Mouse (Mus musculus): ENCODE results near the gene Sik2. TPM values are rescaled to one million over a fixed set of nuclear protein-coding genes. Genes with fewer than 3 reads are reported as not detected.
A peak's percentile ranks its signal among the peaks of the same experiment; 100 is the strongest.

The Sik2 gene
- polyA plus RNA-seq, 1 experiment: 9.1 TPM

DNA sequence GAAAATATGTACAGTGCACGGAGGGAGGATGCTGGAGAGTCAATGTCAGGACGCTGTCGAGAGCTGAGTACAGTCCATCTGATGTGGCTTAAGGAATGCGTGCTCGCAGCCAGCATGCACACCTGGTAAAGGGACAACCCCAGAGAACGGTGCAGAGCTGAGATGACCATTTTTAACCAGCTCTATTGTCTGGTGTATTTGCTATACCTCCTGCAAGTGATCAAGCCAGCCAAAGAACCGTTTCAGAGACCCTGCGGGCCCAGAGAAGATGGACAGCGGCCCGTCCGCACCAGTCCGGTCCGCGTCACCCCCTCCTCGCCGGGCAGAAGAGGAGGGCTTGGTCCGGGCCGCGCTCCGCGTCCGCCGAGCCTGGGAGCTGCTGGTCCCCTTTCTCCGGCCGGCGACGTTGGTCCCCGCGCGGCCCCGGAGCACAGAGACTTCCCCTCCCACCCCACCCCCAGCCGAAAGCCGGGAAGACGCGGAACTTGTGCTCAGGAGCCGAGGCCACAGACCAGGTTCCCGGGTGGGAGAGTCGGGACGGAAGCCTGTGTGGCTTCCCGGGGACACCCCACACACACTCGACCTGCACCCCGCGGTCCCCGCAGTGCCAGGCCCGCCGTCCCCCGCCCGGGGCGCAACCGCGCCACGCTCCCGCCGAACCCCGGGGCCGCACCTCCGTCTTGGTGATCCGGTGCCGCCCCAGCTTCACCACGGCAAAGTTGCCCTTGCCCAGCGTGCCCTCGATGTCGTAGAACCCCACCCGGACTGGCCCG lies 619 bp downstream of the Sik2 start:
- no peaks in the 10 kb centered on the region for H3K27me3 ChIP-seq (ENCODE audit: control insufficient read depth, insufficient read depth, insufficient read length)

DNA sequence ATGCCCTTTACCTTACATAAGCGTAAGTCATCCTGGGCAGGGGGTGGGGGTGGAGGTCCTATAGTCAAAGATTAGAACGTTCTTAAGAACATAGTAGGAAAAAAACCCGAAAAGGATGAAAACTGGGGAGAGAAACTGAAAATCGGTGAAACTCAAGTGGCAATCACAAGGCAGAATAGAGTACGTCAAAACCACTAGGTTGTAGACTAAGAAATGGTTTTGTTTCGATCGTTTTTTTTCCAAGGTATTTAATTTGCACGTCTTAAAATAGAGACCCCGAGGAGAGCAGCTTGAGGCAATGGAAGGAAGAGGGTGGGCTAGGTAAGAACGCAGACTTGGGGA lies 1.2 kb downstream of the Sik2 start:
- H3K79me2 ChIP-seq (ENCODE audit: control insufficient read depth, insufficient read depth): peaks cover 50% of the 10 kb centered on the region

More for the DNA sequence above, 619 bp downstream of the Sik2 start:
- H3K79me3 ChIP-seq (ENCODE audit: low read depth): peaks cover 15% of the 10 kb centered on the region
- H3K4me3 ChIP-seq (ENCODE audit: insufficient read depth, poor library complexity, severe bottlenecking): peak overlapping the region; percentile 45
- peak overlapping the region; percentile 66 for H3ac ChIP-seq (ENCODE audit: control insufficient read depth, insufficient read length, low read depth)
- TF ChIP-seq CEBPB (IDR thresholded peaks at IDR 0.05; ENCODE audit: low read depth) (no peak), CTCF (IDR thresholded peaks at IDR 0.05; ENCODE audit: control insufficient read depth, insufficient read depth, insufficient read length) (no peak), USF1 (IDR thresholded peaks at IDR 0.05; ENCODE audit: low read depth) (no peak), MAX (IDR thresholded peaks at IDR 0.05) (no peak), MYOG (IDR thresholded peaks at IDR 0.05; ENCODE audit: control insufficient read depth, extremely low read depth, insufficient read length) (no peak), FOSL1 (IDR thresholded peaks at IDR 0.05; ENCODE audit: insufficient read depth, low read length, poor library complexity, severe bottlenecking) (no peak), MYOD1 (IDR thresholded peaks at IDR 0.05; ENCODE audit: control insufficient read depth, insufficient read length, low read depth) (no peak)
- peaks cover 45% of the 10 kb centered on the region for H3K79me2 ChIP-seq (ENCODE audit: control insufficient read depth, insufficient read depth)
- no peaks in the 10 kb centered on the region for H3K36me3 ChIP-seq (ENCODE audit: control insufficient read depth, insufficient read depth)

GRCm38 (mm10) chr9:51006846-51007245 lies 2.0 kb downstream of the Sik2 start:
- Histone ChIP-seq H3K79me2 (ENCODE audit: control insufficient read depth, insufficient read depth) (peaks cover 59% of the 10 kb centered on the region), H3K4me3 (ENCODE audit: insufficient read depth, poor library complexity, severe bottlenecking) (no peak overlapping the region), H3K36me3 (ENCODE audit: control insufficient read depth, insufficient read depth) (no peaks in the 10 kb centered on the region), H3ac (ENCODE audit: control insufficient read depth, insufficient read length, low read depth) (no peak overlapping the region), H3K27me3 (ENCODE audit: control insufficient read depth, insufficient read depth, insufficient read length) (no peaks in the 10 kb centered on the region), H3K79me3 (ENCODE audit: low read depth) (peaks cover 17% of the 10 kb centered on the region)
- no peak for TF ChIP-seq FOSL1 (IDR thresholded peaks at IDR 0.05; ENCODE audit: insufficient read depth, low read length, poor library complexity, severe bottlenecking)
- no peak for TF ChIP-seq MAX (IDR thresholded peaks at IDR 0.05)
- TF ChIP-seq USF1 (IDR thresholded peaks at IDR 0.05; ENCODE audit: low read depth): no peak
- TF ChIP-seq MYOD1 (IDR thresholded peaks at IDR 0.05; ENCODE audit: control insufficient read depth, insufficient read length, low read depth): no peak
- TF ChIP-seq CEBPB (IDR thresholded peaks at IDR 0.05; ENCODE audit: low read depth): no peak
- TF ChIP-seq CTCF (IDR thresholded peaks at IDR 0.05; ENCODE audit: control insufficient read depth, insufficient read depth, insufficient read length): no peak
- no peak for TF ChIP-seq MYOG (IDR thresholded peaks at IDR 0.05; ENCODE audit: control insufficient read depth, extremely low read depth, insufficient read length)

More for the DNA sequence above, 1.2 kb downstream of the Sik2 start:
- Histone ChIP-seq H3K4me3 (ENCODE audit: insufficient read depth, poor library complexity, severe bottlenecking) (peak overlapping the region; percentile 45), H3K79me3 (ENCODE audit: low read depth) (peaks cover 15% of the 10 kb centered on the region), H3ac (ENCODE audit: control insufficient read depth, insufficient read length, low read depth) (peak overlapping the region; percentile 66), H3K36me3 (ENCODE audit: control insufficient read depth, insufficient read depth) (no peaks in the 10 kb centered on the region), H3K27me3 (ENCODE audit: control insufficient read depth, insufficient read depth, insufficient read length) (no peaks in the 10 kb centered on the region)
- TF ChIP-seq MAX (IDR thresholded peaks at IDR 0.05): no peak
- TF ChIP-seq CEBPB (IDR thresholded peaks at IDR 0.05; ENCODE audit: low read depth): no peak
- no peak for TF ChIP-seq FOSL1 (IDR thresholded peaks at IDR 0.05; ENCODE audit: insufficient read depth, low read length, poor library complexity, severe bottlenecking)
- TF ChIP-seq CTCF (IDR thresholded peaks at IDR 0.05; ENCODE audit: control insufficient read depth, insufficient read depth, insufficient read length): no peak

DNA sequence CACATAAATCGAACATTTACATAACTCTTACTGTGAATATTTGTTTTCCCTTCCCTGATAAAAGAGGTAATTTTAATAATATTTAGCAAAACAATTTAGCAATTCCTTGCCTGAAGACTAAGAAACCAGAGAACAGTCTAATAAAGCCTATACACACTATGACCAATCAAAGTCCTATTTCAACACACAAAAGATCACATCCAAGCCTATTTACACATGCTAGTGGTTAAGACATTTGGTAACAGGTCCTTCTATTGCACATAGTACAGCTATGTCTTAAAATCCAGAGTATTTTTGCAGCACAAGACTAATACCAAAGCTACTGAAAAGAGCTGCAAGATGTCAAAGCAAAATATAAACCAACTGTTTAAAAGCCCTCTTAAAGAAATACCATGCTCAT lies 4.8 kb downstream of the Sik2 start:
- no peaks in the 10 kb centered on the region for H3K27me3 ChIP-seq (ENCODE audit: control insufficient read depth, insufficient read depth, insufficient read length)
- H3ac ChIP-seq (ENCODE audit: control insufficient read depth, insufficient read length, low read depth): no peak overlapping the region
- H3K36me3 ChIP-seq (ENCODE audit: control insufficient read depth, insufficient read depth): no peaks in the 10 kb centered on the region
- H3K79me3 ChIP-seq (ENCODE audit: low read depth): peaks cover 19% of the 10 kb centered on the region
- no peak overlapping the region for H3K4me3 ChIP-seq (ENCODE audit: insufficient read depth, poor library complexity, severe bottlenecking)
- H3K79me2 ChIP-seq (ENCODE audit: control insufficient read depth, insufficient read depth): peaks cover 65% of the 10 kb centered on the region
- TF ChIP-seq MAX (IDR thresholded peaks at IDR 0.05) (no peak), CTCF (IDR thresholded peaks at IDR 0.05; ENCODE audit: control insufficient read depth, insufficient read depth, insufficient read length) (no peak), MYOD1 (IDR thresholded peaks at IDR 0.05; ENCODE audit: control insufficient read depth, insufficient read length, low read depth) (no peak), MYOG (IDR thresholded peaks at IDR 0.05; ENCODE audit: control insufficient read depth, extremely low read depth, insufficient read length) (no peak), FOSL1 (IDR thresholded peaks at IDR 0.05; ENCODE audit: insufficient read depth, low read length, poor library complexity, severe bottlenecking) (no peak), CEBPB (IDR thresholded peaks at IDR 0.05; ENCODE audit: low read depth) (no peak), USF1 (IDR thresholded peaks at IDR 0.05; ENCODE audit: low read depth) (no peak)

- Histone ChIP-seq H3K4me3 (ENCODE audit: insufficient read depth, poor library complexity, severe bottlenecking) (no peak overlapping the region), H3K79me3 (ENCODE audit: low read depth) (peaks cover 2% of the 10 kb centered on the region), H3K27me3 (ENCODE audit: control insufficient read depth, insufficient read depth, insufficient read length) (no peaks in the 10 kb centered on the region), H3ac (ENCODE audit: control insufficient read depth, insufficient read length, low read depth) (no peak overlapping the region), H3K79me2 (ENCODE audit: control insufficient read depth, insufficient read depth) (no peaks in the 10 kb centered on the region), H3K36me3 (ENCODE audit: control insufficient read depth, insufficient read depth) (no peaks in the 10 kb centered on the region)
- TF ChIP-seq CEBPB (IDR thresholded peaks at IDR 0.05; ENCODE audit: low read depth) (no peak), MYOD1 (IDR thresholded peaks at IDR 0.05; ENCODE audit: control insufficient read depth, insufficient read length, low read depth) (no peak), MAX (IDR thresholded peaks at IDR 0.05) (no peak), FOSL1 (IDR thresholded peaks at IDR 0.05; ENCODE audit: insufficient read depth, low read length, poor library complexity, severe bottlenecking) (no peak), MYOG (IDR thresholded peaks at IDR 0.05; ENCODE audit: control insufficient read depth, extremely low read depth, insufficient read length) (no peak)
These were observed 22.2 kb downstream of the Sik2 start for GRCm38 (mm10) chr9:50986677-50987076.

GRCm38 (mm10) chr9:50986123-50986522 lies 22.8 kb downstream of the Sik2 start:
- TF ChIP-seq MAX (IDR thresholded peaks at IDR 0.05): no peak
- no peak for TF ChIP-seq MYOD1 (IDR thresholded peaks at IDR 0.05; ENCODE audit: control insufficient read depth, insufficient read length, low read depth)
- no peak for TF ChIP-seq MYOG (IDR thresholded peaks at IDR 0.05; ENCODE audit: control insufficient read depth, extremely low read depth, insufficient read length)
- no peak for TF ChIP-seq CEBPB (IDR thresholded peaks at IDR 0.05; ENCODE audit: low read depth)
- TF ChIP-seq CTCF (IDR thresholded peaks at IDR 0.05; ENCODE audit: control insufficient read depth, insufficient read depth, insufficient read length): no peak
- no peak for TF ChIP-seq FOSL1 (IDR thresholded peaks at IDR 0.05; ENCODE audit: insufficient read depth, low read length, poor library complexity, severe bottlenecking)
- TF ChIP-seq USF1 (IDR thresholded peaks at IDR 0.05; ENCODE audit: low read depth): no peak
- H3K4me3 ChIP-seq (ENCODE audit: insufficient read depth, poor library complexity, severe bottlenecking): no peak overlapping the region
- H3K36me3 ChIP-seq (ENCODE audit: control insufficient read depth, insufficient read depth): no peaks in the 10 kb centered on the region
- H3ac ChIP-seq (ENCODE audit: control insufficient read depth, insufficient read length, low read depth): no peak overlapping the region
- H3K79me2 ChIP-seq (ENCODE audit: control insufficient read depth, insufficient read depth): no peaks in the 10 kb centered on the region
- H3K79me3 ChIP-seq (ENCODE audit: low read depth): peaks cover 2% of the 10 kb centered on the region
- no peaks in the 10 kb centered on the region for H3K27me3 ChIP-seq (ENCODE audit: control insufficient read depth, insufficient read depth, insufficient read length)

All from C2C12 (cell line).